Mouse (Mus musculus) induced T-regulatory cell, adult 2 months (primary cell): ENCODE results near the gene Scn3b.

Experiments used
- DNase-seq: peaks from one replicate; pipeline ENCODE4 v3.0.0-alpha.2; 2012; ENCODE audit warnings: low read depth

The Scn3b gene

DNA sequence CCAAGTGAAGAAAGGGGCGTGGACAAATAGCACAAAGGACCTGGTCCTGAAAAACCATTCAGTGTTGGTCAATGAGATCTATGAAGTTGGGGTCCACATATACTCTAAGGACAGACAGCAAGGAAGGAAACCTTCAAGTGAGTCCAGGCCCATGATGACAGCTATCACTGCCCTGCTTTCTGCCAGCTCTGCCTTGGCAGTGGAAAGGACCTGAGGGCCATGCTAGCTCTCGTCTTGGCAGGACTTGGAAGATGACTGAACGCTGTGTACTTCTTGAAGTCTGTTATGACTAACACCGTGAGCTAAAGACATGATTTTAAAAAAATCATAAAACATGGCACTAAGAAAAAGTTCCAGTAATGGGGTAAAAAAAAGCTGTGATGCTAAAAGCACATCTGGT, 48.7 kb downstream of the Scn3b start:
- DNase-seq: no peak

DNA sequence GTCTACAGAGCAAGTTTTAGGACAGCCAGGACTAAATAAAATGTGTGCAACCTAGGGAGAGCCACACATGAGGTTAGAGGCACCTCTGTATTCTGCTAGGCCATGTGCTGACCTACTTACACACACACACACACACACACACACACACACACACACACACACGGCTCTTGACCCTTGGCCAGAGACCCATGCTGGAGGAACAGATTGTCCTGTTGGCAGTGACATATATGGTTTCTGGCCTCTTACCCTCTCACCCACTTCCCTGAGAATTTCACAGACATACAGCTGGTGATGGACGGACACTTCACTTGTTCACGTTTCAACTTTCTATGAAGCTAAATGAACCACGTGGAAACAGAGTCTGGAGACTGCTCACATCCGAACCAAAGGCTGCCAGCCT, 49.8 kb downstream of the Scn3b start:
- no peak for DNase-seq

DNA sequence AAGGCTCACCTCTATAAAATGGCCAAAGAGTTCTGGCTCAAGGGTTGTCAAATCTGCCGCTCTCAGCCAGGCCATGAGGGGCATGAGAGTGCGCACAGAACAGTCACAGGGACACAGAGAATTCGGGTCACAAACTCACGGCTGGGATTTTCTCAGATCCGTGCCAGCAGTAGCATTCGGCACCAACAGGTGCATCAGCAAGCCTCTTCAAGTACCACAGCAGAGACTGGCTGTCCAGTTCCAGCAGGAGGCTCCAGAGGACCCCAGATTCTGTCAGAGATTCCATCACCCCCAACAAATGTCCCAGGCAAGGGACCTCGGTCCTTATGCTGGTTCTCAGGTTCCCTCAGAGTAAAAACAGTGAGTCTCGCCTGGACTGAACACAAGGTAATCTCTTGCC, 51.4 kb downstream of the Scn3b start:
- no peak for DNase-seq

DNA sequence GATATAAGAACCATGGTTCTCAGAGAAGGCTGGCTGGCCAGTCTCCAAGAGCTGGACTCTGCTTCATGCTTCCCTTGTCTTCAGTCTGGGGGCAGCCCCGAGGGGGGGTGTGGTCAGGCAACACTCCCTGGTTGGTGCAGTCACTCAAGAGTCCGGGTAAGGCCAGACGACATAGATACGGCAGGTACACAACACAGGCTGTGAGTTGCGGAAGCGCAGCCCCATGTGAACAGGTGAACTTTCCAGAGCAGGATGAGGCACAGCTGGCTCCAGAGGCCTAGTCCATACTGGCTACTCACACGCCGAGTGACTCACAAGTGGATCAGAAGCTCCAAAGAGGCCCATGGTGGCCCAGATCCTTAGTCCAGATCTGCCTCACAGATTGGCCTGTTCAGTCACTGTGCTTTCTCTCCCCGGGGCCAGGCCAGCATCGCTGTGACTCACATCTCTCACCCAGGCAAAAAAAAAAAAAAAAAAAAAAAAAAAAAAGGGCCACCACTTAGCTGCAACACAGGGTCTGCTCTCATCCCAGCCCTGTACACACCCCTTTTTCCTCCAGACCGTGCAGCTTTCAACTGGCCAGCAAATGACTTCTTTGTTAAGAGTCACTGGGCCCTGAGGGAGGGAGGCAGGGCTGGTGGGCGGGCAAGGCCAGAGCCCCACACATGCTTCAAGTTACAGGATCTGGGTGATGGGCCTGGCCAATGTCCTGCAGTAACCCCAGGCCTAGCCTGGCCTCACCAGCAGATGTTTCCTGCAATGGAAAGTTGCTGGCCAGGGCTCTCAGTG, 52.1 kb downstream of the Scn3b start:
- DNase-seq: no peak

DNA sequence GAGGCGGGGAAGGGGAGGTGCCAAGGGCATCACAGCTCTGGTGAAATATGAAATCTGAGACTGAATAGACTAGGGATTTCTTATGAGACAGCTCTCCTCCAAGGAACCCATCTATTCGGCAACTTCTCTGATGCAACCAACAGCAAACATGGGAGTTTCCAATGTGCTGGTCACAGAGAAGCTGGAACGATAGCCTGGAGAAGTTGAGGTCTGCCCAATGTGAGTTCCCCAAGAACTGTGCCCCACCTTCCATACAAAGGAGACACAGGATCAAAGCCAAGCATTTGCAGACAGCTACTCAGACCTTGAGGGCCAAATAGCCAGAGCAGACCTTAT, 52.6 kb downstream of the Scn3b start:
- DNase-seq: no peak

DNA sequence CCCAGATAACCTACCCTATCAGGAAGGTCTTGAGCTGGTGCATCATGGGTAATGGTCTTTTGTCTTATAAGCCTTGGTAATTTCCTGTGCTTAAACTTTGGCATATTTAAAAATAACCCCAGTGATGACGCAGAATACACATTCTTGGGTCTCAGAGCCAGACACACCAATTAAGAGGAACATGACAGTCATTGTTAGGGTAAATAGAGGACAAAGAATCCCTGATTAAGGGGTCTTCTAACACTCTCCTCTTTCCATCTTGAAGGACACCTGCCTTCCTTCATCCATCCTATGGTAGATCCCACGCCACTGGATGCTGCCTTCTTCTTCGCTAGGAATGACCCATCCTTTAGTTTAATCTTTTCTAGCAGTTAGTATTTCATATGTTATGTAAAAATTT, 53.4 kb downstream of the Scn3b start:
- DNase-seq: no peak

DNA sequence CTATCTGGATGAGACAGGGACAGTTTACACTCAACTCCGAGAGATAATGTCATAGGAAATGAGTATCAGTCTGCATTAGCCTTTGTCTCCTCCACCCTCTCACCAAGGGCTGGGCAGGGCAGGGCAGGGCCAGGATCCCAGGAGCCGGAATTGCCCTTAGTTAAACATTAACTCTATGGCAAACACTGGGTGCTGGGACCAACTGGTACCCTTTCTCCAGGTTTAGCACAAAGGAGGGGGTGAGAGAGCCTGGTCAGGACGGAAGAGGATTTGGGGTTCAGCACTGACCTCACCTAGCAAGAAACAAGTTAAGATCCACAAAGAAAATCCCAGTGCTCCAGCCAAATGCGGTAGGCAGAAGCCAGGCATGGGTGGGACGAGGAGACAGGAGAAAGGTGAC, 54.2 kb downstream of the Scn3b start:
- DNase-seq: no peak

DNA sequence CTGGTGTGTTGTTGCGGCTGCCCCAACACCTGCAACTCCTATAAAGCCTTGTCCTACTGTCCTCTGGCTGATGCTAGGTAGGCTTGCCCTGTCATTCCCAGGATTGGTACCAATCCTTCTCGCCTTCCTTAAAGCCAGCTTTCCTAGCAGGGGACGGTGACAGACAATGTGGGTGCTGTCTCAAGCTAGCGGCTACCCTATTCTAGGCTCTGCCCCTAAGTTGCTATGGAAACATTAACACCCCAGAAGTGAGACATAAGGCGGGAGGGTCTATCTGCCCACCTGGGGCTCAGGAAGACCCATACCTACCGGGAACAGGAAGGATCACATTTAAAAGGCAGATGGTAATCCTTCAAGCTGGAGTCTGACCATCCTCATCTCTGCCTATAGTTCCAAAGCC, 54.8 kb downstream of the Scn3b start:
- DNase-seq: no peak

DNA sequence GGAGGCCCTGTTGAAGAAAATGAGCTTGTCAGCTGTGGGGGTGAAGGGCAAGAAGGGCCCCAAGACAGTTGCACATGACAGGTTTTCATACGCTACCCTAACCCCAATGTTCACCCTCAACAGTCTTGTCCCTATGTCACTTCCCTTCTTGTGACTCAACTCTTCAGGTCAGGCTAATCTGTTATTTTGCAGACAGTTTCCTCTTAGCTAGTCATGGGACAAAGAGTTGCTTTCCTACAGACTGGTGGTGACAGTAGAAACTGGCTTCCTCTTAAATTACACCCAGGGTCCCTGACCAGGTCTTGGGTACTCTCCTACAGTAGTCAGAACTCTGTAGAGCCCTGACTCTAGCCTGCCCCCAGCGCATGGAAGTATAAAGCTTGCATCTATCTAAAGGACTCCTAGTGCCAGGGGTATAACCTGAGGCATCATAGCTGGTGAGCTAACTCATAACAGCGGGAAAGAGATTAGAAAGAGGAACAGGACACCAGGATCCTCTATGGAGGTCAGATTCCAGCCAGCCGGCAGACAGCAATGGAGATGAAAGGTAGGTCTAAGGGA, 55.3 kb downstream of the Scn3b start:
- DNase-seq: no peak

DNA sequence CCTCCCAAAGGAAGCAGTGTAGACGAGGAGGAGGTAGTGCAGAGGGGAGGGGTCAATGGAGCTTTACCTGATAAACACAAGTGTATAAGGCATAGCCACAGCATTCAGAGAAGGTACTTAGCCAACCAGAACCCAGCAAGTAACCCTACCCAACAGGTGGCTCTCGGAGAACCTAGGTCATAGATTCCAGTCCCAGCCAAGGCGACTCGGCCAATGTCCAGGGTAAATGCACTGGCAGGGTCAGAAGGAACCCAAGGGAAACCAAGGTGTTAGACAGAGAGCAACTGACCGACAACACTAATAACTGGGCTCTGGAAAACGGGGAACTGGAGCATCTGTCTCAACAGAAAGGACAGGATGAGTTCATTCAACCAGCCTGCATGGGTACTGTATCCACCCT, 55.8 kb downstream of the Scn3b start:
- no peak for DNase-seq

DNA sequence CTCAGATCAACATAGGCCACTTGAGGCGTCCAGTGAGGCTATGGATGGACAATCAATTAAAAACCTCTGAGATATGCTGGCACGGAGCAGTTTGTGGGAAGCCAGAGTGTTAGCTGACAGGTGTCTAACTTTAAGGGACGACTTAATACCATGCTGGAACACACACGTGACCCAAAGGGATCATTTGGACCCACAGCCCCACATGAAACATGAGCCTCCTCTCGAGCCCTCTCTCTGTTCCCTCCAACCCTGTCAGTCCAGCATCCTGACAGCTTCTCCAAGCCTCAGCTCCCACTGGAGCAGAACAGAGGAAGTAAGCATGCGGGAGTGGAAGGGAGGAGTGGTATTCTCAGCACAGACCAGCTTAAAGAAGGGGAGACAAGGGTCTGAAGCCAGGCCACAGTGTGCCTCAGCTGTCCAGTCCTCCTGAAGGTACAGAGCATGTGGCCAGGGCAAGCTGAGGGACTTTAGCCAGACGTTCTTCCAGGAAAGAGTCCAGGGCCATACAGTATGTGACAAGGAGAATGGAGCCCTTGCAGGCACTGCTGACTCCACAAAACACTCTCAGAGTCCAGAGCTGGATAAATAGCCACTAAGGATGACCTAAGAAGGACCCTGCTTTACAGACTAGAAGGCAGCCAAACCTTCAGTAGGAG, 57.4 kb downstream of the Scn3b start:
- no peak for DNase-seq

DNA sequence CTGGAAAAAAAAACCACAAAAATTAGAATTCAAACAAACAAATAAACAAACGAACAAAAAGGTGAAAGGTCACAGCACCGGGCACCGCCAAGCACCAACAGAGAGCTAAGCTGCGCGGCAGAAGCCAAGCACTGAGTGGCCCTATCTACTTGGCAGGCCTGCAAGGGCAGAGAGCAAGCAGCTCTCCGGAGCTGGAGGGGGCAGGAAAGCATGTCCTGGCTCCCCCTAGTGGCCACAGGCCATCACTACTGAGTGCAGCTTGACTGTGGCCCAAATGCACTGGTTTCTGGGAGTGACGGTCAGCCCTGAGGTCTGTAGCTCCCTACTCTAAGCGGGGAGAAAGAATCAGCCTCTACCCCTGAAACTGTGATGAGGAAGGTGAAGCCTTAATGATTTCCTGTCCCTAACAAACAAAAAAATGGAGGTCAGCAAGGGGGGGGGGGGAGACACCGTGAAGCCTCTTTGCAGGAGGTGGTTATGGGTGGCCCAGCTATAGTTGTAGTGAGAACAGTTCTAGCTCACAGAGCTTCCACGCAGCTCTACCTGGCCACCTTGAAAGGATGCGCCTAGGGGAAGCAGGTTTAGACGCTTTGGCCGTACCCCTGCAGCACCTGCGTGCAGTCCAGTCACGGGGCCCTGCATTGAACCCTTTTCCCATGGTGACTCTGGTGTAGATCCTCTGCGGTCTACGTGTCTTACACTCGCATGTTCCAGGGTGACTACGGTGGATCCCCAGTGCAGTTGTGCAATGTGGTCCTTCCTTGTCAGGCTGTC, 61.8 kb downstream of the Scn3b start:
- DNase-seq: peak; percentile 82

DNA sequence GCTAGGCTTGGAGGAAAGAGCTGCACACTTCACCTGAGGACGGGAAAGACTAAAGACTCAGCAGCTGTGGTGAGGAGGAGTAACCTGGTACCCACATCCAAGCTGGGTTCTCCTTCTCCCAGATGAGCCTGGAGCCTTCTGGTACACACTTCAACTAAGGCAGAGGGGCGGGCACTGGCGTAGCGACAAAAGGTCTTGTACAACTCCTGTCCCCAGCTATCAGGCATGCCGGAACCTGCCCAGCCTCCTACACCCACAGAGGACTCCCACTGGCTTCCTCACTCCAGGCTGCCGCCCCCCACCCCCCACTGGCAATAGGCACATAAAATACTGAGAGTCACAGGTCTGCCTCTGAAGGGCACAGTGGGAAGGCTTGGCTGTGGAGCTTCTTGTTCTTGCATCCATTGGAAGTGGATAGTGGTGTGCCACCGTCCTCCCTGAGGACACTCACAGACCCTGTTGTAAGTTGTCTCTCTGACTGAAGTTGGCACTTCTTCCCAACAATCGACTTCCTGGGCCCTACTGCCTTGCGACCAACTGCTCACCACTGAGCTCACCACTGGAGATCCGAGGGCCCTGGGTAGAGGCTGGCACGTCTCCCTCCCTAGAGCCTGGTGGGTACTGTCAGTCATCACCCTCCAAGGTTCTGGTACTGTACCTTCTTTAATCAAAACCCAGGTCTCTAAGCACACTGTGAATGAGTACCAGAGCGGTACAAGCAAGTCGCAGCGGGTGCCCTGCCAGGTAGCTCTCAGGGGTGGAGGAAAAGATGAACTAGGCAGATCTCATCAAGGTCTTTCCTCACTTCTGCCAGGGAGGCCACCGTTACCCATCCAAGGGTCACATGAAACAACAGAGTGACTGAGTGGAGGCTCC, 62.6 kb downstream of the Scn3b start:
- no peak for DNase-seq

DNA sequence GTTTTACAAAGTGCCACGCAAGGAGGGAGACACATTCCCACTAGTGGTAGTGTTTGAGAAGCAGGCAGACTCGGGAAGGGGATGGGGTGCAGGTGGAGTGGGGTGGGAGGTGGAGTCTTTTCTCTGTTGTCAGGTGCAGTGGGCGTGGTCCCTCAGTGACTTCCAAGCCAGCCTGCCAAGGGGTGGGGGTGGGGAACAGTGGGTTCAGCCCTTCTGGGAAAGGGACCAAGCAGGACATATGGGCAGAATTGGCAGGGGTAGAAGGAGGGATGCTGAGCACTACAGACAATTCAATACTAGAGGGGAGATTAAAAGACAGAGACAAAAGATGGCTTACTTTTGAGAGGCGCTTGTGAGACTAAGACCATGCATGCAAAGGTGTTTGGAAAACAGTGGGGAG, 63.3 kb downstream of the Scn3b start:
- no peak for DNase-seq

DNA sequence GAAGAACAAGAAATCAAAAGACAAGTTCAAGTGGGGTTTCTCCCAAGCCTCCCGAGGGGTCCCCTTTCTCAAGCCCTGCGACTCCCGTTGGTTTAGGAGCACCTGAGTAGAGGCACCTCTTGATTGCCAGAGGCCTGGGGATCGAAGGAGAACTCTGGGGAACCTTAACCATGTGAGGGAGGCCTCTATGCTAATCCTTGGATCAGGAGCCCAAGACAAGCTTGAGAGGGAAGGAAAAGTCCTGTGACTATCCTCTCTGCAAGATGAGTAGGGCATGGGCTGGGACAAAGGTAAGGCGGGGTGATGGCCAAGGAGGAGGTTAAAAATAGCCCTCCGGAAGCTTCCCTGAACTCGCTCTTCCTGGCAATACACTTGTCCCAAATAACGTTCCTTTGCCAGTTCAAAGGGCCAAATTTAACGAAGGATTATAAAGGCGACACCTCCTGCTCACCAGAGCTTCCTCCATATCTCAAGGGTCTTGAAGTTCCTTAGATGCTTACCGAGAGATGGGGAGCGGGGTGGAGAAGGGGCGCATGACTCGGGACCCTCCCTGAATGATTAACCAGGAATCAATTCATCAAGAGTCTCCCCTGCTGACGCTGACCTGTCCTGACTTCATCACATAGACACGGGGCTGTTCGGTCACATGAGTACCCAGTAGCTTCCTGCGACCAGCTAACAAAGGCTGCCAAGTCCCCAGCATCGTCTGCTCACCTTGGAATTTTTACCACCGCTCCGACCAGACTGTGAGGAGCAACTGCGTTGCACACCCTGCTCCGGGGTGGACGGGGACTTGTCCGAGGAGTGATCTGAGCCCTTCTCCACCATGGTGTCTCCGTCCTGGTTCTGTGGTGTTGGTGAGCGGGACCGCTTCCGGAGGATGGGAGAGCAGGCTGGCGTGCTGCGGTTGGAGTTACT, 64.0 kb downstream of the Scn3b start:
- DNase-seq: no peak

DNA sequence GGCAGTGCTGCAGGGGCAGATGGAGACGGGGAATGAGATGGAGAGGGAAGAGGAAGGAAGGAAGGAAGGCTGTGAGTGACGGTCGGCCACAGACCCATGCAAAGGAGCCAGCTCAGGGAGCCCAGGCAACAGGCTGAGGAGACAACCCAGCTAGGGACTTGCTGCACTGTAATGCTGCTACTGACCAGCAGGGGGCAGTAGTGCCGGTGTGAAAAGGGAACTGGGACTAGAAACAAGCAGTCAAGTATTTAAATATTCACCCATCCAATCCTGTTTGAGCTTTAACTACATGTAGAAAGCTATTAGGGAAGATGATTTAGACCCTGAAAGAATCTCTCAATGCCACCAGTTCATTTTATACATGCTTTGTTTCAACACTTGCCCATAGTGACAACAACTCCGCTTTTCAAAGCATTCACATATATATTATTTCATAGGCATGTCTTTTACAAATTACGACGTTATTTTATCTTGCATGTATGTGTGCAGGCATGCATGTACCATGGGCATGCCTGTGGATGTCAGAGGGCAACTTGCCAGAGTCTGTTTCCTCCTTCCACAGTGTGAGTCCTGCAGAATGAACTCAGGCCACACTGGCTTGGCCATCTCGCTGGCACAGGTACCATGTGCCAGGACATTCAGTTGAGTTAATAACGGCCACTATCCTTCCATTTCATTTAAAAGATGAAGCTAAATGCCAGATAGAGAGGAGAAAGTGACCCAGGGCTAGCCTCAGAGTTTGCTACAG, 64.8 kb downstream of the Scn3b start:
- peak; percentile 85 for DNase-seq

DNA sequence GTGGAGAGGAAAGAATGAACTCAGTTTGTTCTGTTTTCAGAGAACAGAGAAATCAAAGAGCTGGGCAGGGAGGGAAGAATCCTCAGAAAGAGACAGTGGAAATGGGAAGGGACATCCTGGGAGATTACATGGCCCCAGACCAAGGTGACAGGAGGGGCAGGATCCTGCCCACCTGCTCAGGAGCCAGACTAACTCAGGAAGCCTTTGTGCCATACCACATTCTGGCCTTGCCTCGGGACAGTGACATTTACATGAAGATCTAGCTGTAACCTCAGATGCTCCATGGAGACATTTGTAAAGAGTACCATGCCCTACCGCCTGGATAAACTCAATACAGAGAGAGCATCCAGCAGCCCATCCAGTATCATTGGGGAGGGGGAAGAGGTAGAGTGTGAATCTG, 65.6 kb downstream of the Scn3b start:
- DNase-seq: no peak

DNA sequence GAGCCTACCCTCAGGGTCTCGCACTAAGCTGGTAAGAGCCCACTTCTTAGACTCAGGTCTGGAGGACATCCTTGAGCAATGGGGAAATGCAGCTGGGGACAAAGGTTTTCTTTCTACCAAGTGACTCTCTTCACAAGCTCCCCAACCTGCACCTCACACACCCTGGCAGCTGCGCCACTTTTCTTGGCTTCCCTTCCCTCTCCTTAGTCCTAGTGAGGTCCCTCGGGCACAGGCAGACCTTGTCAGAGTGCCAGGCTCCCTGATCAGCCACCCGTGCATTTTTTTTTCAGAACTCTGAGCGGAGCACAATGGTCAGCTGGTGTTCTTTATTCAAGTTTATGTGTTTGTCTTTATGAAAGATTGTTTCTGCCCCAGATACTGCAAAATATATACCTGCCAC, 67.7 kb downstream of the Scn3b start:
- no peak for DNase-seq

DNA sequence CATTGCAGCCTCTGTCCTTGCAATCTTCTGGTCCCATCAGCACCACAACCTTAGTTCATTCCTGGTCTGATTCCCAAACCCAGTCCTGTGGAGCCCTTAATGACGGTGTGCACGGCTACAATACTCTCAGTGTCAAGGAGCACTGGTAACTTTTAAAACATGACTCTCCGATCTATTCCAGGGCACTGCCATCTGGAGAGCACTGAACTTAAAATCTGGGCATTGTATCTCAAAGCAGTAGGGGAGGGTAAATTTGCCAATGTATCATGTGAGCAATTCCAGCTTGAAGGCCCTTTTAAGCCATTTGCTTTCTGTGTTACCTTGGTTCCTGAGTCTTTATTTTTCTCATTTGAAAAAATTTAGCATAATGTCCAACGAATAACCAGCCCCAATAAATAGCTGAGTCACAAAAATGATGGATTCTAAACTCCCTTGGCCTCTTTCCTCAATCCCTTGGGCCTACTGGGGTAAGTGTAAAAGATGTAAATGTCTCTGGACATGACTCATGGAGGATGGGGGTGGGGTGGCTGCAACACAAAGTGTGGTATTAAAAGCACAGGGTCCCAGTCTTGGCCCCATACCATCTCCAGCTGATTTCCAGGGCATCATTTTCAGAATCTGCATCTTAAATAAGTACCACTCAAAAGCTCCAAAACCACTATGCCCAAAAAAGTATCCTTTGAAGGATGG, 68.3 kb downstream of the Scn3b start:
- DNase-seq: no peak

DNA sequence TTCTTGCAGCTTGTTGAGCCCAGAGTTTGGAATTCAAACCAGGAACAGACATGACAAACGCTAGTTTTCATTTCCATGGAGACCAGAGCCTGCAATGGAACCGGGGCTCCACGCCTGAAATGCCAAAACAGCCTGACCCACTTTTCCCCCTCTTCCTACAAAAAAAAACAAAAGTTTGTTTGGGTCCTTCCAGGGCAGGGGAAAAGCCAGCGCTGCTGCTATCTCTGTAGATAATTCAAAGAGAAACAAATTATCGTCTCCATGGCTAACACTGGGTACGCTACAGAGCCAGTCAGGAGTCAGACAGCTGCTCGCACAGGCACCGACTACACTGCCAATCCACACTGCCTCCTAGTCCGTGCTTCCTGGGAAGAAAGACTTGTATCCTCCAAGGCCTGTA, 70.6 kb downstream of the Scn3b start:
- no peak for DNase-seq
